Mouse (Mus musculus) spleen, adult 2 months (tissue): ENCODE results near the gene Mrpl40.

Experiments used
- CTCF ChIP-seq: fragments of 200-500 bp; IDR thresholded peaks from 2 replicates; pipeline ENCODE4 v1.5.1; 2011; ENCODE audit warnings: mild to moderate bottlenecking, inconsistent platforms; ENCODE audit not compliant: insufficient read depth, insufficient read length, insufficient replicate concordance; ENCODE audit errors: extremely low read depth
- POLR2A ChIP-seq: fragments of 200-500 bp; IDR thresholded peaks from 2 replicates; pipeline ENCODE4 v1.6.1; 2011; ENCODE audit warnings: low read depth, low read length, inconsistent platforms

DNA sequence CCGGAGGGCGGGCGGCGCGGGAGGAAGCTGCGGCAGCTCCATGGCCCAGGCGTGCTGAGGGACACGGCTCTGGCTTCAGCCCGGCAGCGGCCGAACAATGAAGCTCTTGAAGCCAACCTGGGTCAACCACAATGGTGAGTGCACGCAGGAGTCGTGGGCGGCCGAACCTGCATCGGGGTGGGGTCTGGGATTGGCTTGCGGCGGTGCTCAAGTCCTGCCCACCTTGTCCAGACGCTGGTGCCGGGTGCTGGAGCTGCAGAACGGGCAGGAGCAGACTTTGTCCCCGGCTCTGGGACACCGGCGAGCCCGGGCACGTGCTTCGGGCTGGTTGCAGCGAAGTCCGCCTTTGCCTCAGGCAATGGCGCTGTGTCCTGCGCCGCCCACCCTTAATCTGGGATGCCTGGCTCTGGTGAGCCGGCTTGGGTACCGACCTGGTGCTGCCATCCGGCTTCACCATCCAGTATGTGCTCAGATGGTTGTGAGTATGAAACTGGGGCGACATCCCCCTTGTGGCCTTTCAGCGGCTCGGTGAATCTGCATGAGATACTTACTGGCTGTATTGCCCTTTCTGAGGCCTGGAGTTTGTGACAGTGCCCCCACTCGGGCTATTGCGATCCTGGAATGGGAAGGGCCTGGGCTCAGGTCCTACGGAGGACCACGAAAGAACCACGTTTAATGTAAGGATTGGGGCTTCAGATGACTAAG, 876 bp upstream of the Mrpl40 start:
- TF ChIP-seq POLR2A = no peak
- no peak for TF ChIP-seq CTCF
